Mouse (Mus musculus) liver, postnatal 0 days (tissue): ENCODE measurements around the gene 4632433K11Rik.

Experiments used
- CTCF ChIP-seq: sonication (generic); IDR thresholded peaks from 2 replicates; pipeline ENCODE4 v1.5.1; 2016; ENCODE audit warnings: antibody characterized with exemption, low read depth
- EP300 ChIP-seq: IDR thresholded peaks from 2 replicates; pipeline ENCODE4 v1.6.1; 2016; ENCODE audit warnings: antibody characterized with exemption, low read depth, mild to moderate bottlenecking

DNA sequence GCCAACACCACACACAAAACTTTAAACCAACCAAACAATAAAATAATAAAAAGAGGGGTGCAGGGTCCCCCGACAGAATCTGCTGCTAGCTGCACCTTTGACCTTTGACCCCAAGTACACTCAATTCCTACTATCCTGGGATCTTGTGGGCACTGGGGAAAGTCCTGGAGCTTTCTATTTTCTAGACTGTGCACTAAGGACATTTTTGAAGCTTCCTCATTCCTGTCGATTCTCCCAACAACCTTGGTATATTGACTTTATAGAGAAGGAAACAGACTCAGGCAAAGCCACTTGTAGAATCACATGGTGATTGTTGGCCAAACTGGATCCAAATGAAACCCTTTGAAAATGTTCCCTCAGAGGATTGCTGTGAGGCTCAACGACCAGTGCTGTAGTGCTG lies 17.9 kb upstream of the 4632433K11Rik start:
- no peak for TF ChIP-seq CTCF
- TF ChIP-seq EP300 = no peak
